Comparison of ENCODE assay signal across 26 mouse cellular contexts in genomic region chr1:193742688-193743087, GRCm38 (mm10).
DNase-seq lines count a peak whose midpoint lies in the region; ATAC-seq and TF ChIP-seq lines count a peak whose summit lies in the region.
"Had no signal": no experiment of that assay in that cellular context is flagged by ENCODE, and none has a peak within 500 bp of the region (broad histone marks: within the 10 kb centered on the region; RNA-seq: fewer than 3 reads in every experiment).

No protein-coding gene starts in this region.

- no peak for DNase-seq in kidney, postnatal 0 days (ENCODE audit: low spot score)
- no peak for DNase-seq in lung, embryonic 14.5 days
- no peak for DNase-seq in lung, postnatal 4 days
- no peak for DNase-seq in Patski (ENCODE audit: low read depth, low spot score)
- DNase-seq: adrenal gland, postnatal 10 days; B cell, adult 2 months; cerebellum, adult 11 months; cerebellum, postnatal 10 days; heart, postnatal 10 days; kidney, adult 9 months; kidney, postnatal 25 days; lung, adult 18-20 months; lung, postnatal 10 days; midbrain, embryonic 14.5 days; right cerebral cortex, postnatal 25 days had no signal

- no peak overlapping the region for H3K9ac ChIP-seq in kidney, postnatal 0 days (ENCODE audit: low read depth, low read length)
- H3K9ac ChIP-seq in kidney, embryonic 14.5 days (ENCODE audit: low read depth, low read length), result no peak overlapping the region
- H3K9ac ChIP-seq in lung, embryonic 14.5 days, result no peak overlapping the region
- H3K9ac ChIP-seq in forebrain, embryonic 15.5 days (replicated peaks), result no peak overlapping the region
- H3K9ac ChIP-seq: embryonic facial prominence, embryonic 13.5 days; heart, embryonic 13.5 days; intestine, embryonic 15.5 days; neural tube, embryonic 15.5 days; stomach, embryonic 15.5 days had no signal

- in situ Hi-C loops in Patski (cut with MboI; ENCODE audit: low pct_unique_long_range_greater_than_20kb), result no loop called here

- no peak overlapping the region for H3K27ac ChIP-seq in kidney, postnatal 0 days
- H3K27ac ChIP-seq in kidney, embryonic 14.5 days (ENCODE audit: low read depth, low read length), result no peak overlapping the region
- no peak overlapping the region for H3K27ac ChIP-seq in lung, embryonic 14.5 days (ENCODE audit: low read depth)
- H3K27ac ChIP-seq in forebrain, embryonic 15.5 days (replicated peaks), result no peak overlapping the region
- H3K27ac ChIP-seq: embryonic facial prominence, embryonic 13.5 days; forebrain, embryonic 10.5 days; heart, embryonic 13.5 days; hindbrain, embryonic 10.5 days; intestine, embryonic 15.5 days; neural tube, embryonic 15.5 days; stomach, embryonic 15.5 days had no signal

- H3K4me2 ChIP-seq in kidney, postnatal 0 days (ENCODE audit: low read length), result no peak overlapping the region
- H3K4me2 ChIP-seq in kidney, embryonic 14.5 days (replicated peaks; ENCODE audit: low read depth, low read length), result no peak overlapping the region
- H3K4me2 ChIP-seq in lung, embryonic 14.5 days, result no peak overlapping the region
- H3K4me2 ChIP-seq in forebrain, embryonic 15.5 days (replicated peaks), result no peak overlapping the region
- H3K4me2 ChIP-seq: embryonic facial prominence, embryonic 13.5 days; heart, embryonic 13.5 days; intestine, embryonic 15.5 days; neural tube, embryonic 15.5 days; stomach, embryonic 15.5 days had no signal

- H3K4me3 ChIP-seq in kidney, postnatal 0 days (replicated peaks; ENCODE audit: low read depth, low read length), result no peak overlapping the region
- H3K4me3 ChIP-seq in kidney, embryonic 14.5 days (ENCODE audit: low read length), result no peak overlapping the region
- no peak overlapping the region for H3K4me3 ChIP-seq in lung, embryonic 14.5 days (ENCODE audit: low read depth, low read length)
- H3K4me3 ChIP-seq in forebrain, embryonic 15.5 days, result no peak overlapping the region
- H3K4me3 ChIP-seq: embryonic facial prominence, embryonic 13.5 days; forebrain, embryonic 10.5 days; heart, embryonic 13.5 days; hindbrain, embryonic 10.5 days; intestine, embryonic 15.5 days; neural tube, embryonic 15.5 days; stomach, embryonic 15.5 days had no signal

- 87% methylated on average over 2 of the region's 2 CpGs for WGBS in kidney, postnatal 0 days
- WGBS in kidney, embryonic 14.5 days, result 93% methylated on average over 2 of the region's 2 CpGs
- 87% methylated on average over 2 of the region's 2 CpGs for WGBS in lung, embryonic 14.5 days
- WGBS in forebrain, embryonic 15.5 days, result 94% methylated on average over 2 of the region's 2 CpGs

- H3K9me3 ChIP-seq in kidney, postnatal 0 days (replicated peaks; ENCODE audit: low read length), result no peaks in the 10 kb centered on the region
- no peaks in the 10 kb centered on the region for H3K9me3 ChIP-seq in kidney, embryonic 14.5 days (ENCODE audit: control insufficient read depth, low read length)
- H3K9me3 ChIP-seq in lung, embryonic 14.5 days (ENCODE audit: low read depth, low read length), result no peaks in the 10 kb centered on the region
- H3K9me3 ChIP-seq in forebrain, embryonic 15.5 days, result no peaks in the 10 kb centered on the region
- H3K9me3 ChIP-seq: embryonic facial prominence, embryonic 13.5 days; forebrain, embryonic 10.5 days; heart, embryonic 13.5 days; hindbrain, embryonic 10.5 days; intestine, embryonic 15.5 days; neural tube, embryonic 15.5 days; stomach, embryonic 15.5 days had no signal

- no peak for ATAC-seq in kidney, postnatal 0 days (replicated peaks; ENCODE audit: low FRiP score, low read depth)
- no peak for ATAC-seq in kidney, embryonic 14.5 days (ENCODE audit: low FRiP score, low TSS enrichment)
- no peak for ATAC-seq in lung, embryonic 14.5 days (ENCODE audit: insufficient read depth)
- no peak for ATAC-seq in Patski
- ATAC-seq in forebrain, embryonic 15.5 days (replicated peaks), result no peak
- ATAC-seq: forebrain, embryonic 16.5 days; hindbrain, embryonic 16.5 days; intestine, embryonic 15.5 days had no signal

- H3K36me3 ChIP-seq in kidney, postnatal 0 days (ENCODE audit: insufficient read depth, low read length), result no peaks in the 10 kb centered on the region
- H3K36me3 ChIP-seq in kidney, embryonic 14.5 days (ENCODE audit: control insufficient read depth, insufficient read depth, low read length), result no peaks in the 10 kb centered on the region
- no peaks in the 10 kb centered on the region for H3K36me3 ChIP-seq in lung, embryonic 14.5 days (ENCODE audit: insufficient read depth)
- no peaks in the 10 kb centered on the region for H3K36me3 ChIP-seq in forebrain, embryonic 15.5 days
- H3K36me3 ChIP-seq: embryonic facial prominence, embryonic 13.5 days; forebrain, embryonic 10.5 days; heart, embryonic 13.5 days; hindbrain, embryonic 10.5 days; intestine, embryonic 15.5 days; neural tube, embryonic 15.5 days; stomach, embryonic 15.5 days had no signal

- POLR2A ChIA-PET in Patski (lab: Charles Lee), result no interaction called here

- CTCF ChIA-PET in Patski (lab: Charles Lee), result interaction anchor here (1.2 kb wide), 1 partner anchor 39 kb away, joined by 3 read pairs; no protein-coding TSS in a partner anchor

- H3K27me3 ChIP-seq in kidney, postnatal 0 days (ENCODE audit: insufficient read depth, low read length), result no peaks in the 10 kb centered on the region
- H3K27me3 ChIP-seq in kidney, embryonic 14.5 days (ENCODE audit: control insufficient read depth, insufficient read depth, low read length), result no peaks in the 10 kb centered on the region
- no peaks in the 10 kb centered on the region for H3K27me3 ChIP-seq in lung, embryonic 14.5 days (ENCODE audit: insufficient read depth, low read length)
- H3K27me3 ChIP-seq in Patski, result peaks cover 14% of the 10 kb centered on the region
- no peaks in the 10 kb centered on the region for H3K27me3 ChIP-seq in forebrain, embryonic 15.5 days
- H3K27me3 ChIP-seq: embryonic facial prominence, embryonic 13.5 days; heart, embryonic 13.5 days; intestine, embryonic 15.5 days; neural tube, embryonic 15.5 days; stomach, embryonic 15.5 days had no signal

- no peaks in the 10 kb centered on the region for H3K4me1 ChIP-seq in kidney, postnatal 0 days (replicated peaks; ENCODE audit: insufficient read depth, low read length)
- H3K4me1 ChIP-seq in kidney, embryonic 14.5 days (ENCODE audit: control insufficient read depth, insufficient read depth, low read length), result no peaks in the 10 kb centered on the region
- no peaks in the 10 kb centered on the region for H3K4me1 ChIP-seq in lung, embryonic 14.5 days (ENCODE audit: insufficient read depth)
- peaks cover 3% of the 10 kb centered on the region; the same call in 1 of the 2 replicates for H3K4me1 ChIP-seq in forebrain, embryonic 15.5 days
- H3K4me1 ChIP-seq: embryonic facial prominence, embryonic 13.5 days; forebrain, embryonic 10.5 days; heart, embryonic 13.5 days; hindbrain, embryonic 10.5 days; intestine, embryonic 15.5 days; neural tube, embryonic 15.5 days; stomach, embryonic 15.5 days had no signal

- 0 out of 2 replicates have a peak, but pooled peaks have one; percentile 13 for TF ChIP-seq CTCF in kidney, postnatal 0 days (IDR thresholded peaks at IDR 0.05; ENCODE audit: low read depth)
- peak; percentile 28; the same call in 1 of the 2 replicates for TF ChIP-seq CTCF in lung, embryonic 14.5 days (IDR thresholded peaks at IDR 0.05; ENCODE audit: low read depth)
- peak; percentile 51 for TF ChIP-seq CTCF in Patski (IDR thresholded peaks at IDR 0.05)
